Mouse (Mus musculus): ENCODE measurements around the gene Spry1.

The Spry1 gene

GRCm38 (mm10) chr3:37642681-37643214 lies 3.0 kb downstream of the Spry1 start:
- DNase-seq = no peak

GRCm38 (mm10) chr3:37643411-37643810 lies 3.7 kb downstream of the Spry1 start:
- DNase-seq = no peak

GRCm38 (mm10) chr3:37643903-37644302 lies 4.2 kb downstream of the Spry1 start:
- DNase-seq = no peak

- no peak for DNase-seq
These were observed 5.3 kb downstream of the Spry1 start for GRCm38 (mm10) chr3:37645061-37645460.

- no peak for DNase-seq
These were observed 6.5 kb downstream of the Spry1 start for GRCm38 (mm10) chr3:37646221-37646620.

GRCm38 (mm10) chr3:37647225-37647624 lies 7.5 kb downstream of the Spry1 start:
- DNase-seq = no peak

- DNase-seq = no peak
These were observed 8.5 kb downstream of the Spry1 start for GRCm38 (mm10) chr3:37648244-37648643.

- DNase-seq = no peak
These were observed 9.5 kb downstream of the Spry1 start for GRCm38 (mm10) chr3:37649281-37649680.

GRCm38 (mm10) chr3:37652537-37652936 lies 12.8 kb downstream of the Spry1 start:
- DNase-seq = no peak

GRCm38 (mm10) chr3:37653935-37654729 lies 14.4 kb downstream of the Spry1 start:
- DNase-seq = no peak

GRCm38 (mm10) chr3:37654787-37655186 lies 15.0 kb downstream of the Spry1 start:
- no peak for DNase-seq

GRCm38 (mm10) chr3:37655933-37656633 lies 16.3 kb downstream of the Spry1 start:
- no peak for DNase-seq

GRCm38 (mm10) chr3:37657009-37657408 lies 17.3 kb downstream of the Spry1 start:
- DNase-seq = no peak

- no peak for DNase-seq
These were observed 18.4 kb downstream of the Spry1 start for GRCm38 (mm10) chr3:37658155-37658554.

GRCm38 (mm10) chr3:37659621-37660020 lies 19.9 kb downstream of the Spry1 start:
- DNase-seq = no peak

GRCm38 (mm10) chr3:37666291-37667118 lies 26.8 kb downstream of the Spry1 start:
- DNase-seq = no peak

GRCm38 (mm10) chr3:37667119-37667467 lies 27.3 kb downstream of the Spry1 start:
- DNase-seq = no peak

GRCm38 (mm10) chr3:37667736-37668135 lies 28.0 kb downstream of the Spry1 start:
- no peak for DNase-seq

GRCm38 (mm10) chr3:37668652-37669051 lies 28.9 kb downstream of the Spry1 start:
- no peak for DNase-seq

GRCm38 (mm10) chr3:37669100-37669499 lies 29.4 kb downstream of the Spry1 start:
- DNase-seq = no peak

GRCm38 (mm10) chr3:37672266-37673040 lies 32.7 kb downstream of the Spry1 start:
- DNase-seq = no peak

- no peak for DNase-seq
These were observed 33.9 kb downstream of the Spry1 start for GRCm38 (mm10) chr3:37673513-37674261.
